Mouse (Mus musculus) natural killer cell, adult 2 months (primary cell): ENCODE data around the gene Parpbp.

Source experiments
- DNase-seq, 2 experiments: peaks; one replicate each; pipeline ENCODE4 v3.0.0; 2022; ENCODE audit warnings: low spot score in 2 of 2

Parpbp gene

DNA sequence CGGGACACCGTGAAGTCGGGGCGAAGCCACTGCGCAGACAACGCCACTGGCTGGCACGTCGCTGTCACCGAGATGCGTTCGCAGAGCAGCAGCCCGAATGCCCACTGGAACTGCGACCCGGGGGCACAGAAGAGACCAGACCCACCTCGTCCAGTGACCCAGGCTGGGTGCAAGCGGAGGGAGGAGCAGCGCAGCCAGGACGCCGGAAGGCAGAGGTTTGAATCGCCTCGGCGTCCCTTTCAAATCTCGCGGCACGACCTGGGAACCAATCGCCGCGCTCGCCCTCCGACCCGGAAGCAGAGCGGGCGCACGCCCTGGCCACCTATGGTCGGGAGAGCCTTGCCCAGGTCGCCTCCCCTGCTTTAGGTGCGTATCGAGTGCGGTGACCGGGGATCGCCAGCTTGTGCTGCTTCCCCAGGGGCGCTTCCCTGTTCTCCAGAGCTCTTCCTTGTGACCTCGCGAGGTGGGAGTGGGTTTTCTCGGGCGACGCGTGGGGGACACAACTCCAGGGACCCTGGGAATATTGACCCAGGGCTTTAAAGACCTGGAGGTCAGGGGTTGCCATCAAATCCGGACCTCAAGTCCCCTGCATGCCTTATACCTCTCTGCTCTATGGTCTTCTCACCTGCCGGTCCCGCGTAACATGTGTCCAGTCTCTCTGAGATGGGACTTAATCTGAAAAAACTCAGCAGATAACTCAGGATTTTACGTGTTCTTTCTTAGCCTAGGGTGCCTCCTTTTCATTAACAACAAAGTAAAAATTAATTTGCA lies at the start of gene Parpbp, which contains the start of gene Nup37:
Gene Parpbp (minus strand): TSS at position 235 of the 771 bp plus-strand sequence.
Gene Nup37 (plus strand): TSS at position 286 of the 771 bp plus-strand sequence.
- peak; percentile 86 to 87 for DNase-seq

DNA sequence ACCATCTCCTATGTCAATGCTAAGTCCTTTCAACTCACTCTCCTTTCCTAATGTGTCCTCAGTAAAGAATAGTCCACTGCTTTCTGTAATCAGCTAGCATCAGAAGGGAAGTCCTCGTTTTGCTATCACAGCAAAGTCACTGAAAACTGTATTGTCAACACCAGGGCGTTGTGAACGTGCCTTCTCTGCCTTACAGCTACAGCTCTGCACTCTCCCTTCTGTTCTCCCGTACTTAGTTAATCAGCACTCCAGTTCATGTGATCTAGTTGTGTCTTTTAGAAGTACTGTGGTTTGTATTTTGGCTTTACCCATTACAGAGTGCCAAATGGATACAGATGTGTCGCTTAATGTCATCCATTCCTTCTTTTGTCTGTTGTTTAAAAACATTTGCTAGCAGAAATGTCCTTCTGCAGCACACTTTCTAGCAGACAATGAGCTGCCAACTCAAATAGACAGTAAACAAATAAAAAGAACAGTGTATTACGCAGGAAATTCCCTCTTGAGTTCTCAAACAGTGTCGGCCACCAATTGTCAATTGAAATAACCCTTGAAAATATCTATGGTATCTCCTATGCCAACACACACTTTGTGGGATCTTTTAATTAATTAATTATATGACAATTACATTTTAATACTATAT lies 20.8 kb upstream of the Parpbp start:
- DNase-seq, result no peak

DNA sequence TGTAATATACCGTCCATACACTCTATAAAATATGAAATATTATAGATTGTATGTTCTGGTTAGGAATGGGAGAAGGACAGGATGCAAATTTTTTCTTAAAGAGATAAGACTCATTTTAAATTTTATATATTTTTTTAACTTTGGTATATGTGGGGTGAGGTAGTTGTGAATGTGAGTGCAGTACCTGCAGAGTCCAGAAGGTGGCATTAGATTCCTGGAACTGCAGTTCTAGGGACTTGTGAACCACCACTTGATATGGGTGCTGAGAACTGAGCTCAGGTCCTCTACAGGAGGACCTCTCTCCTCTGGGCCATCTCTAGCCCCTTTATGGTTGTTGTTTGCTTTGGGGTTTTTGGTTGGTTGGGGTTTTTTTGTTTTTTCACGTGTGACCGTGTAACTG lies 19.4 kb upstream of the Parpbp start:
- peak in 1 of 2 experiments; percentile 8 for DNase-seq

DNA sequence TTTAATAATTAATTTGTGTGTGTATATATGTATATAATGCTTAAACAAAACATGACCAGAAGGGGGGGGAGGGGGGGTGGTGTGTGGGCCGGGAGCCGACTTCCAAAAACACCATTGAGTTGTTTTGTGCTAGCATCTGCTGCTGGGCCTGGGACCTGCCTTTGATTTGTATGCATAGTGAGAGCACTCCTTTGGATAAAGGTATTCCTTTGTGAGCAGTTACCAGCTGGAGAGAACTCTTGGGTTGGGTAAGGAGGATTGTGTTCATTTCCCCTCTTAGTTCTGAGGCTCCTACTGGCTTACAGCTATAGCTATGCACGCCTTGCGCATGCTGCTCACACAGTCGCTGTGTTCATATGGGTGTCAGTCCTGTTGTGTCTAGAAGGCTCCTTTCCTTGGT lies 15.9 kb upstream of the Parpbp start:
- DNase-seq, result no peak

DNA sequence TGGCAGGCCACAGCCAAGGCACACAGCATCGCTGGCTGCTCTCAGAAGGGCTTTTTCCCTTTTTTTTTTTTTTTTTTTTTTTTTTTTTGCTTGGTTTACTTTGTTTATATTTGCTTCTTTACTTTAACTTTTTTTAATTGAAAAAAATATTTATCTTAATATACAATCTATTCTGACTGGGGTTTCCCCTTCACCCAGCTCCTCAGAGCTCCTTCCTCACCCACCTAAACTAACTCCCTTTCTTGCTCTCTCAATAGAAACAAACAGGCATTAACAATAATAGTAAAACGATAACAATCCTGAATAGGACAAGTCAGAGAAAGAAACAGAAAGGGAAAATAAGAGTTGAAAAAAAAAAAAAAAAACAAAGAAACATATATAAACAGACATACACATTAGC lies 15.4 kb upstream of the Parpbp start:
- DNase-seq, result no peak

DNA sequence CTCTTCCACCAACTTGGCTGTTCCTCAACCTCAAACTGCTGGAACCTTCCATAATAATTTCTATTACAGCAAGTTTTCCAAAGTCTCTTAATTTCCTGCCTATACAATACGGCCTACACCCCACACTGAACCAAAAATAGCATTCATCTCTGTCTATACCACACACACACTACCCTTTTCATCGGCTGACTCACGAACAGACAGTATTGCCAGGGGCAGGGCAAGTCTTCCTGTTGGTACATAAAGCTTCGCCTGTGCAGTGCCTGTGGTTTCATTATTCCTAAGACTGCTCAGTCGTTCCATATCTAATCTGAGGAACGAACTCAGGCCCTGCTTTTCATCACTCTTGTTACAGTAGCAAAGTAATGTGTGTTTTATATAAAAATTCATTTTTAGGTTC lies 4.9 kb upstream of the Parpbp start:
- DNase-seq, result no peak

DNA sequence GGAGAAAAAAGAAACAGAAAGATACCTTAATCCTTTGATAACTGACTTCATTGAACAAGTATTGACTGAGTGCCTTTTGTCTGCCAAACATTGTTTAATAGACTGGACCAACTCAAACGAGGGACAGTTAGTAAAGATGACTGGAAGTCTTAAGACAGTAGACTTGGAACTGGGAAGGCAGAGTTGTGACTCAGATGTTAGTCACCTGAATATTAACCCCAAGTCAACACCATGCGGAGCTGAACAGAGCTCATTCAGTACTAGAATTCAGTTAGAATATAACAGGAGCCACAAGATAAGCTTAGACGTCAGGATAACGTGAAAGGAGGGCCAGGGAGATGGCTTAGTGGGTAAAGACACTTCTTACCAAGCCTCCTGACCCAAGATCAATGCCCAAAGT lies 3.6 kb upstream of the Parpbp start:
- no peak for DNase-seq

DNA sequence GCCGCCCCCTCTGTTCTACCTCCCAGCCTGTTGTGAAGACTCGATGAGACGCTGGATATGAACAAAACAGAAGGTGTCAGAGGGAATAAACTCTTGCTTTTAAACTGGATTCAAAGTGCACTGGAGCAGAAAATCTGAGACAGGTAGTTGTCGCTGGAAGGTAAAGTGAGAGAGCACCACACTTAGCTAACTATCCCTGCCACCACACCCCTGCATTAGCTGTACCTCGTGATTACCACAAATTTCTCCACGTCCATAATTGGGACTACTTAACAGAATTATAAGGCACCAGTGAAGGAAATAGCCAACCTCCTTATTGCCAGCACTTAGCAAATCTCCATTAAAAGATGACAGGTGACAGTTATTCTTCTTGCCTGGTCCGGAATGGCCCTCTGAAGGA lies 554 bp downstream of the Parpbp start:
- DNase-seq, result no peak

DNA sequence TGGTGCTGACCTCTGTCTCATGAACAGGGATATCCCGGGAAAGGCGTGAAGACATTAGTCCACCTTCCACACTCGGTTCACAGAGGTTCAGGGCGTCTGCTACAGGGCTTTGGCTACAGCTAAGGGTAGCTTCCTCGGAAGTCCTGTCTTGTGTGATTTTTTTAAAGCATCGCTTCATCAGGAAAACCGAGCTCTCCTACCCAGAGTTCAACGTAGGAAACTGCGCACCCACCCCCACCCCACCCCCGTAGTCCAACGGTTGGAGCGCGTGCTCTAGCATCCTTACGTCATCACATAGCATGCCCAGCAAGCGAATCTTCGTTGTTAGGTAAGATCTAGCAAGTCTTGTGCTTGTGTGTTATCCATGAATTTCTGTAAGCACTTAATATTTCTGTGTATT lies 11.1 kb downstream of the Parpbp start:
- no peak for DNase-seq

DNA sequence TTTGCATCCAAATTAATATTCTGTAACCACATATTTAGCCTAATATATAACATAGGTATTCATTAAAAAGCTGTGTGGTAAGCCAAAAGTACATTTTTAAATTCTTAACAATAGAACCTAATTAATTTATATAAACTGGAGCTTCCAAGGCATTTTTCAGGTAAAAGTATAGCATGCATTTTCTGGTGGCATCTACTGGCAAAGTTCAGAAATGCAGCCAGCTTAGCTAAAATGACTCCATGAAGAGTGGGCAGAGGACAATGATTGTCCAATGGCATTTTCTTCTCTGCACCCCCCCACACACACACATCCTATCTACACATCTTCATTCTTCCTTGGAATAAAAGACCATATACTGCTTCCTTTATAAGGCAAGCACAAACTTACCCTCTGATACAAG lies 27.0 kb downstream of the Parpbp start:
- no peak for DNase-seq

DNA sequence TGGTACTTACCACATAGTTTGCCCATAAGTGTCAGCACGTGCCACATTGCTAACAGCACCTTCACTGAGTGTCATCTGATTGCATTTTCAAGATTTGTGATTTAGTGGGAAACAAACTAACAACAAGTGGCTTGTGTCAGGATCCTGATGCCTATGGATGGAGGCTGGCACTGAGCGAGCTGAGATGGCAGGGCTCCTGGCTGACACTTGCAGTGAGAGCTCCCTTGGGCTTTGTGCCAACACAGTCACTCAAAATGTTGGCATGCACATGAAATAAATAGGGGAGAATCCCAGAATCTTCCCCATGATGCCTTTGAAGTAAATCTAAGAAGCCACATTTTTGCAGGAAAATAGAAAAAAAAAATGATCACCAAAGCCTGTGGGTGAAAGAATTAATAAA lies 33.5 kb downstream of the Parpbp start:
- no peak for DNase-seq

DNA sequence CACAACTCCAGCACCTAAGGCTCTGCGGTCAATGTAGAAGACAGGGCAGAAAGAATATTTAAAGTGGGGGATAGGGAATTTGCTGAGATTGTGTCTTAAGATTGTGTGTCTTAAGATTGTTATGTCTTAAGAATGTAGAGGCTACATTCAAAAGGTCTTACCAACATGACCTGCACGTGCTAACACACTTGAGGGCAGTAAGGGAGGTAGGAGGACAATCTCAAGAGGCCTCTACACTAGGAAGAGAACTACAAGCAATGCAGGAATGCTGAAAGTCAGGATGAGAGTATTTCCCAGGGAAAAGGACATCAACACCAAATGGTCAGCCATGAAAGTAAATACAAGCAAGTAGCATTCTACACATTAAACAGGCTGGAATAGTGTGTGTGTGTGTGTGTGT lies 40.6 kb downstream of the Parpbp start:
- DNase-seq, result no peak

DNA sequence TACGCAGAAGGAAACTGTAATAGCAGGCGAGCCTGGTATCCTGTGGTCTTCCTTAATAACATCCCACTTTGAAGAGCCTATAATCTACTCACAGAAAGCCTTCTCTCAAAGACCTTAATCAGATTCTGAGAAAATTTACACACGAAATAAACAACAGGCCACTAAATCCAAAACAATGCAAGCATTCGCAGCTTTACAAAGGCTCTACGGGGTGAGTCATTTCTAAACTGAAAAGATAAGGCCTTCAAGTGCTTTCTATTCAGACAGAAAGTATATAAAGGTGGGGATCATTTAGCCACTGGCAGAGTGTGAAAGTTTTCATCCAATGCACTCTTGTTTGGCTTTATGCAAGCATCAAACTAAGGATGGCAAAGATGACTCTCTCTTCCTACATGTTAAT lies 56.0 kb downstream of the Parpbp start, which contains the start of gene Pmch:
Gene Pmch (plus strand): TSS at position 301 of the 400 bp plus-strand sequence.
- no peak for DNase-seq

DNA sequence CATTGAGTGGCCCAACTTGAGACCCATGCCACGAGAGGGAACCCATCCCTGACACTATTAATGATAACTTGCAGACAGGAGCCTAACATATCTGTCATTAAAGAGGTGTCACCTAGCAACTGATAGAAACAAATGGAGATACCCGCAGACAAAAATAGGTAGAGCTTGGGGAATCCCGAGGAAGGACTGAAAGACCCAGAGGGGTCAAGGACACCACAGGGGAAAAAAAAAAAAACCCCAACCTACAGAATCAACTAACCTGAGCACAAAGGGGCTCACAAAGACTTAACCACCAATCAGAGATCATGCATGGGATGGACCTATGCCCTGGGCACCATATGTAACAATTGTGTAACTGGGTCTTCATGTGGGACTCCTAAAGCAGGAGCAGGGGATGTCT lies 79.4 kb downstream of the Parpbp start:
- DNase-seq, result no peak

DNA sequence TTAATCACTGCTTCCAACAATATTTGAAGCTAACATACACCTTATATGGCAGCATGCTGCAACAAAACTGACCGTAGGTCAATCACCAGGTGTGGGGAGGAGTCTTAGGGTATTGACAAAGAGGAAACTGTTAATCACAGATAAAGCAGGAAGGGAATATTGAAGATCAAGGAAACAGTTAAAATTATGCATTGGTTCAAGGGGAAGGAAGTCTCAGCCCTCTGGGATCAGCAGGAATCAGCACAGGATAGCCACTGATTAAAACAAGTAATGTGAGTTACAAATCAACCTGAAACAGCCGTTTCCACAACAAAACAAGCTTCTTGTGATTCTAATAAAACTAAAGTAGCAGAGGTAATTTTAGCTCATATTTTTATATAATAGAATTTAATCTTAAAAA lies 81.9 kb downstream of the Parpbp start:
- no peak for DNase-seq

DNA sequence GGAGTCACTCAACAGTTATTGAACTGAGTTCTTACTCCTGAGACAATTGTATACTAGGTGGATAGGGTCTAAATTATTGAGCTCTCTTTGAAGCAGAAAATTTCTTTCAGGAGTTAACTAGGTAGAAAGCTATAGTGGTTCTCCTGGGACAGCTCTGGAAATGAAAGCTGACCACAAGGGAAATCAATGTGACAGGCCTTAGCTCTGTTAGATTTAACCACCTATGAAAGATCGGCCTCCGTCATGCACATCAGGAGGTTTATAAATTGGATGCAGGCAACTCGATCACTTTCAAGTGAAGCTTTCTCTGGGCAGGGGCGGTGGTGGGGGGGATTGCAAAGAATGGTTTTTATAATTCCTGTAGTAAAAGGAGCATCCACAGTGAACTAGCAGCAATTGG lies 83.3 kb downstream of the Parpbp start:
- DNase-seq, result no peak

DNA sequence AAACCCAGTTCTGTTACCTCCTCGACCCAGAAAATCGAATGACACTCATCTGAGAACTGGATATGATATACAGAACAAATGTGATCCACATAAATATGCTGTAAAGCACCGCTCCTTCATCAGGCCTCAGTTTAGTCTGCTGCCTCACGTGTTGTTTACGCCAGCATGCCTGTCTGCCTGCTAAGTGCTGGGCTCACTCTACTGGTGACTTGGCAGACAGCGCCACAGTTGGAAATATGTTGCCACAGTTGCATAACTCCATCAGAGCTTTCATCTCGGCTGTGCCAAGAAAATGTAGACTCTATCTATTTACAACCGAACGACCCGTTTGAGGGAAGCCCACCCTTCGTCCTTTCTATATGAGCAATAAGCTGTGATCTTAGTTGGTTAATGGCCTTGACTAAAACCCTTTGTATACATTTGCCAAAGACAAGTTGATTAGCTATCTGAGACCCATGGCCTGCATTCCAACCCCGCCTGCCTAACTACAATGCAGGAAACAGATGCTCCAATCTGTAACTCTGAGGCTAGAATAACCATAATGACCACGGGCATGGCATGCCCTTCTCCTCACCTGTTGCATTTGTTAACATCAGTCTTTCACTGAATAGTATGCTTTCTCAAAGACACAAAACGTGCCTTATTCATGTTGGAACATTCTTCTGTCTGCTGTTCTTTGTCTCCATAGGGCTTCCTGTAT lies 89.6 kb downstream of the Parpbp start:
- DNase-seq, result no peak

DNA sequence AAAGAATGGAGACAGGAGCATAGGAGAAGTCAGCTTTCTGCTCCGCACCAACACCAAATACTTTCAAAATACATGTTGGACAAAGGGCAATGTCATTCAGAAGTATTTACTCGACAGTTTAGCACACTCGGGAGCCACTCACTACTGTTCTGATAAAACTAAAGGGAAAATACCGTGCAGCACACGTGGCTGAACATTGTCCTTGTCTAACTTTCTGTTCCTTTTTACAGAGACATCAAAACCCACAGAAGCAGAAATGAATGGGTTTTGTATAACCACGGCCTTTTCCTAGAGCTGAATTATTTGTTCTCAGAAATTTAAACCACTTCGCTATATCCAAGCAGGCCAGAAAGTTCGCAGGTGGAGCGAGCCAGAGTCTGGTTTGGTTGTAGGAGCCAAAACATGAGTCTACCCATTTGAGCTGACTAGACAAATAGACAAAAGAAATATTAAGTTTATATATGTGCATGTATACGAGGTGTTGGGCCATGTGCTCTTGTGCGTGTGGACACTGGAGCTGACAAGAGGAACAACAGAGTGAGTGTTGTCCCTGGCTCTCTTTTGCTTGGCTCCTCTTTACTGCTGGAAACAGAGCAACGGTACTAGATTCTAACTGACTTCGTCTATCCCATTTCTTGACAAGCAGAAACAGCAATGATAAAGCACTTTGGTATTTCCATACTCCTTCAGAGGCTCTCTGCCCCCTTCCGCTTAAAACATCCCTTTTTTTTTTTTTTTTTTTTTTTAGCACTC lies 92.3 kb downstream of the Parpbp start:
- peak in 1 of 2 experiments; percentile 4 for DNase-seq

DNA sequence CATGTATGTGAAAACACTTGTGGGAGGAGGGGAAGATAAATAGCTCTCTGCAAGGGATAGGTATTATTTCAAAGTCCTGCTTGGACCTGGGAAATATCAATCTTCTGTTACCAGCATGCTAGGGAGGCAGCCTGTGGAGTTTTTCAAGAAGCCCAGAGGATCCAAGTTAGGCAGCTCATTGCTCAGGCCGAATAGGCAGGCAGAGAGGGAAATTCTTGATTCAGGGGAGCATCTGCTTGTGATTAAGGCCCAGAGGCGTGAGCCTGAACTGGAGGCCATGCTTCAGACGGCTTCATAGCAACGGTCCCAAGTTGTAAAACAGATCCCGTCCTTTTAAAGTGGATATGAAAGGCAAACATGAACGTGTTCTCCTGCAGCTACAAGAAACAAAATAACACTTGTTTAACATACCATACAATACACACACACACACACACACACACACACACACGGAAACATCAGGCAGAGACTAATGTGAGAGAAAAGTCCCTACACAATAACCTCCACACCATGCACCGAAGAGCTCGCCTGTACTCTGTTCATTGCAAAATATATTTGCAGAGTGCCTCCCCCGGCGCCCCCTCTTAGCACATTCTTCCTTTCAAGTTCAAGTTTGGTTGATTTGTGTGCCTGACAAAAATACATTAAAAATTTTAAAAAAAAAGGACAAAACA lies 100.5 kb downstream of the Parpbp start:
- no peak for DNase-seq

DNA sequence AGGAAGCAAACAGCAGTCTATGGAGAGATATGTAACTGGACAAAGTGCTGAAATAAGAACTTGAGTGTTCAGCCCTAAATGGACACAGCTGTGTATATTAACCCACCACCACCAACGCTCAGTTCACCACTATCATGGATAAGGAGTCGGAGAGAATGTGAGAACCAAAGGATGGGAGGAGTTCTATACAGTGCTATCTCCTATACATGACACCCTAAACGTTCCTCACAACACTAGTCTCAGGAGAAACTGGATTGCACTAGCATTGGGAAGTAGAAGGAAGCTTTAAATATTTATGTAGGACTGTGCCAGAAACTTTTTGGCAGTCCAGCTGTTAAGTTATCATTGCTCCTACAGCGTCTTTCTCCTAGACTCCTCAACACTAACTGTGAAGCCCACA lies 102.4 kb downstream of the Parpbp start:
- no peak for DNase-seq
